Mouse (Mus musculus): ENCODE measurements at regions not wholly inside any gene's neighbourhood (a gene's known extent, or its start where the extent isn't known, plus 50 kb on each side); places are given as distances from the start of the nearest gene placed in this dataset.

- DNase-seq, result no peak
- intact Hi-C loops (cut with DNase I), result no loop called here
Observed at GRCm38 (mm10) chr8:54330106-54330505, 199.3 kb upstream of the Asb5 start.

DNA sequence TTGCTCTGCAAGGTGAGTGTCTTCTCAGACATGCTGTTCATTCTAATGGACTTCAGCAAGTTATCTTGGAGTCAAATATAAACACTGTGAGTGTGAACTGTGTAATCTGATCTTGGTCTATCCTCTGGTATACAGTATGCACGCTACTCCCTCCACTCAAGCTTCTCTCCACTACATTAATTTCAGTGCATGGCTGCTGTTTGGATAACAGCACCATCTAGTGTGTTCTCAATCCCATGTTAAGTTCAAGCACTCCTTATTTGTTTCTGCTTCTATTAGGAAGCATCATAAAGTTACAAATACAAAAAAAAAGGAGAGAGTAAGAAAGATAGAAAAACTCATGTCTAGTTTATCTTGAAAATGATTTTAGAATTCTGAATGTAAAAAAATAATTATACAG lies 197.5 kb upstream of the Asb5 start:
- intact Hi-C loops (cut with DNase I), result no loop called here
- DNase-seq, result no peak

DNA sequence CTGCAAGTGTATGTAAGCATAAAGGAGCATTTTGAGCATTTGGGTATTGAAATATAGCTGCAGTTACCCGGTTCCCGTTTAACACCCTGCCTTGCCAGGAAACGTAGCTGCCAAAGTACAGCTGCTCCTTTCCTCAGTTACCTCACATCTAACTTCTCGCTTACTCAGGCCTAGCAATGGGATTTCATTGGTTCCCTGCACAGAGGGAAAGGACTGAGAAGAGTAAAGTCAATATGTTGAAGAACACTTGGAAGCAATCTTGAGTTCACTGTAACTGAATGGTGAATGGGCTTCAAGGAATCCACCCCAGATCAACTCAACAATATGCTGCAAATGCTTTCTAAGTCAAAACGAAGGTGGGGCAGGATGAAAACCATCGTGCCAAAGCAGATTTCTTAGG lies 178.3 kb upstream of the Asb5 start:
- intact Hi-C loops (cut with DNase I), result no loop called here
- no peak for DNase-seq

DNA sequence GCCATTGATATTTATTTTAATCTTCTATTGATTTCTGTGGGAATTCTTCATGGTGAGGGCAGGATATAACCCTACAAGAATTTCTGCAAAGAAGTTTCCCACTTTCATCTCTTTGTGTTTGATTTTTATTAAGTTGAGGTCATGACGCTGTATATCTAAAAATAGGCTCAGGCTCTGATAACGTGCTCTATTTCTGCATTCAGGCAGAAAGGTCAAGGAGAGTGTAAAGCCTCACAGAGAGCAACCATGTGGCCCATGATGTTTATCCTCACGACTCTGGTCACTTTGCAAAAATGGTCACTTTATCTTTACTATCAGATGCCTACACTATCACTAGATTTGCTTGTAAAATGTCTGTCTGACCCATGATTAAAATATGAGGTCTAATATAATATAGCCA lies 167.7 kb upstream of the Asb5 start:
- intact Hi-C loops (cut with DNase I), result no loop called here
- no peak for DNase-seq

DNA sequence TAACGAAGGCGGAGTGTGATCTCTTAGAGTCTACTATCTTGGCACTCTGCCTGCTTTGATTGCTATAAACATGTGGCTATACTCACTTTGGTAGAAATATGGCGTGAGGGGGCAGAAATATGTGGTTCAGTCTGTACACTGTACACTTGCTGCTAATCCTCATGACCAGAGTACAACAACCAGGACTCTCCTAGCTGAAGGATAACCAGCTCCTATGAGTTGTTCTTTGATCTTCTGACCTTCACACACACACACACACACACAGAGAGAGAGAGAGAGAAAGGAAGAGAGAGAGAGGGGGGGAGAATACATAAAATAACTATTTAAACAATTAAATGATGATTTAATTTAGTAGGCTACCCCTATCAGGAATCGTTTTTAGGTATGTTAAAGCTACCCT lies 158.9 kb upstream of the Asb5 start:
- DNase-seq, result no peak
- intact Hi-C loops (cut with DNase I), result no loop called here

- intact Hi-C loops (cut with DNase I), result no loop called here
- DNase-seq, result no peak
Observed at GRCm38 (mm10) chr8:54371073-54371472, 158.3 kb upstream of the Asb5 start.

GRCm38 (mm10) chr8:54372921-54373320 lies 156.5 kb upstream of the Asb5 start:
- intact Hi-C loops (cut with DNase I), result no loop called here

GRCm38 (mm10) chr8:54375373-54376098 lies 153.8 kb upstream of the Asb5 start:
- intact Hi-C loops (cut with DNase I), result no loop called here
- no peak for DNase-seq

More at GRCm38 (mm10) chr8:54372921-54373320, 156.5 kb upstream of the Asb5 start:
- no peak for DNase-seq

GRCm38 (mm10) chr8:54380191-54380590 lies 149.2 kb upstream of the Asb5 start:
- intact Hi-C loops (cut with DNase I), result no loop called here
- DNase-seq, result no peak

- no peak for DNase-seq
- intact Hi-C loops (cut with DNase I), result no loop called here
Observed at GRCm38 (mm10) chr8:54392866-54393265, 136.5 kb upstream of the Asb5 start.

- intact Hi-C loops (cut with DNase I), result no loop called here
- no peak for DNase-seq
Observed at GRCm38 (mm10) chr8:54393466-54394197, 135.7 kb upstream of the Asb5 start.

GRCm38 (mm10) chr8:54405723-54406122 lies 123.7 kb upstream of the Asb5 start:
- no peak for DNase-seq
- intact Hi-C loops (cut with DNase I), result no loop called here

GRCm38 (mm10) chr8:54414092-54414799 lies 115.1 kb upstream of the Asb5 start:
- DNase-seq, result no peak
- intact Hi-C loops (cut with DNase I), result no loop called here

DNA sequence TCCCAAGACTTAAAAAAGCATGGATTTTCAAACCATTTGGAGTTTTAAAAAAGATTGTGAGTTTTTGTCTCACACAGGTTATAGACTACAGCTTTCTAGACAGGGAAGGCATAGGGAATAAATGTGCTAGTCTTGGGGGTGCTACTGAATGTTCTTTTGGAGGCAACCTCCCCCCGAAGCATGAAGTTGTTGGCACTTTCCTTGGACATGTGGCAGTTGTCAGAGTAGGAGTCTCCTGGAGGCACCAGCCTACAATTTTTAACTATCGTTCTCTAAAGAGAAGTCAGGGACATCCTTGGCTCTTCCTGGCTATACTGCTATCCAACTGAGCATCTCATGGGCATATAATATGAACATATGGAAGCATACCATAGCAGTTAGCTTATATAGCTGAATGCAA lies 112.7 kb upstream of the Asb5 start:
- intact Hi-C loops (cut with DNase I), result no loop called here
- no peak for DNase-seq

DNA sequence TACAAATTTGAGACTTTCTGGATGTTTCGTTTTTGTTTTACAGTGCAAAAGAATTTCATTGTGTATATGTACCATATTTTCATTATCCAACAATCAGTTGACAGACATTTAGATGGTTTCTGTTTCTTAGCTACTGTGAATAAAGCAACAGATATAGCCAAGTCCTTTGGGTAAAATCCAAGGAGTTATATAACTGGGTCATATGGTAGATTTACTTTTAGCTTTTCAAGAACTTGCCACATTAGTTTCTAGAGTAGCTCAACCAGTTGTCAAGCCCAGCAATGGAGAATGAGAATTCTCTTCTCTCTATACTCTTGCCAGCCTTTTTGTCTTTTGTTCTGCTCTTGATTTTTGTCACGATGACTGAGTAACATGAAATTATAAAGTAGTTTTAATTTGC lies 111.3 kb upstream of the Asb5 start:
- no peak for DNase-seq

GRCm38 (mm10) chr8:54420339-54421098 lies 108.9 kb upstream of the Asb5 start:
- DNase-seq, result no peak
- intact Hi-C loops (cut with DNase I), result no loop called here

More for the DNA sequence above, 111.3 kb upstream of the Asb5 start:
- intact Hi-C loops (cut with DNase I), result no loop called here

DNA sequence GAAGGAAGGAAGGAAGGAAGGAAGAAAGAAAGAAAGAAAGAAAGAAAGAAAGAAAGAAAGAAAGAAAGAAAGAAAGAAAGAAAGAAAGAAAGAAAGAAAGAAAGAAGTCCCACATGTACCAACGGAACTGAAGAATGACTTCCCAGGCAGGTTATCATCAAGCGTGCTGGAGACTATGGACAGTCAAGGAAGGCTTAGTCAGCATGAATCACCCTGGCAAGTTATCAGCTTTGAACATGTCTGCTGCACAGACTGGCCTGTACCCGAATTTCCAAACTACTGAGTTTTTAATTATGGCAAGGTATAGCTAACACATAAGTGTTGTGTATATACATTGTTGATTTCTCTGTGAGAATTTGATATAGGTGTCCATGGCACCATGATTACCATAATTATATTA lies 104.3 kb upstream of the Asb5 start:
- intact Hi-C loops (cut with DNase I), result no loop called here
- no peak for DNase-seq

- intact Hi-C loops (cut with DNase I), result no loop called here
Observed at GRCm38 (mm10) chr8:54435694-54436093, 93.7 kb upstream of the Asb5 start.

GRCm38 (mm10) chr8:54441143-54441542 lies 88.2 kb upstream of the Asb5 start:
- no peak for DNase-seq
- intact Hi-C loops (cut with DNase I), result no loop called here

More at GRCm38 (mm10) chr8:54435694-54436093, 93.7 kb upstream of the Asb5 start:
- DNase-seq, result no peak

DNA sequence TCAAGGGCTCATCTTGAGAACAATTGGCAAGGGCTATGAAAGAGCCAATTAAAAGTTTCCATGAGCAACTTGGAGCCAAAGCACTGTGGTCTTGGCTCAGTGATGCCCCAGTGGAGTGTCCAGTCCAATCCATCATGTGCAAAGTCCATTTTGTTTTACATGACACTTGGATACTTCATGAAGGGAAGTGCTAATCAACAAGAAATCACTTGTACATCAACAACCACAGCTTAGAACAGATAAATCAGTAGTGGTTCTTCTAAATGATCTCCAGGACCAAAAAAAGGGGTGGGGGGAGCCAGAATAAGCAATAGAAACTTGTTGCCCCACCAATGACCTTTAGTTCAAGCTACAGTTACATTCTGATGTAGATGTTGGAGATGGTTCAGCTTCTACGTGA lies 87.0 kb upstream of the Asb5 start:
- intact Hi-C loops (cut with DNase I), result no loop called here
- no peak for DNase-seq

GRCm38 (mm10) chr8:54446370-54446769 lies 83.0 kb upstream of the Asb5 start:
- no peak for DNase-seq
- intact Hi-C loops (cut with DNase I), result no loop called here
